Mouse (Mus musculus): ENCODE data around the gene Ppp5c.

DNA sequence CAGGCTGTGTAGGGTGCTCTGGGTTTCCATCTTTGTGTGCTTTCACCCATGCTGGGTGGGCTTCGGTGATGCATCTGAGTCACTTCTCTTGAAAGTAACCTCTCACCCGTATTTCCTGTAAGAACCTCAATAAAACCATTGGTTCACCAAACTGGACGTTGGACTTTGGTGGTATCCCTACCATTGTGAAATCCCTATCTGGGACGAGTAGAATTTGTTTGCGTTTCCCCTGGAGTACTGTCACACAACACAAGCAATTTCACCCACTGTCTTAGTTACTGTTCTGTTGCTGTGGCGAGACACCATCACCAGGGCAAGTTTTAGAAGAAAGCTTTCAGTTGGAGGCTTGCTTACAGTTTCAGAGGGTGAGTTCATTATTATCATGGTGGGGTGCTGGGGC is 59.3 kb downstream of the Ppp5c start:
- no peak for TF ChIP-seq POLR2A (IDR thresholded peaks at IDR 0.05; ENCODE audit: low read depth, low read length)
- no peak for TF ChIP-seq CTCF (conservative IDR thresholded peaks at IDR 0.05; ENCODE audit: insufficient read depth, insufficient read length, low read depth, low read length)
